Mouse (Mus musculus) right cerebral cortex, adult 18-20 months (tissue): ENCODE data around the gene Kptn.

Source experiments
- DNase-seq: peaks from one replicate; pipeline ENCODE4 v3.0.0; 2022; ENCODE audit warnings: mixed read lengths

The Kptn gene

DNA sequence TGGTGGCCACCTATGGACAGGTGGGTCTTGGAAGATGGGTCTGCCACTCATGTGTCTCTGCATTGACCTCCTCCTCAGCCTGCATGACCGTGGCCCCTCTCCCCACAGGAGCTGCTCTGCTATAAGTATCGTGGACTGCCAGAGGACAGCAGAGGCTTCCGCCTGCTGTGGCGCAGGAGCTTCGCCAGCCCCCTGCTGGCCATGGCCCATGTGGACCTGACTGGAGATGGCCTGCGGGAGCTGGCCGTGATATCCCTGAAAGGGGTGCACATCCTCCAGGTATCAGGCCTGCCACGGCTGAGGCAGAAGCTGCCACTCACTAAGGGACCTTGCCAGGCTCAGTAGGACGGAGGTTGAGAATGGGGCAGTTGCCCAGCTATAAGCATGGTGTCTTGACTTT is 6.1 kb downstream of the Kptn start:
- no peak for DNase-seq

DNA sequence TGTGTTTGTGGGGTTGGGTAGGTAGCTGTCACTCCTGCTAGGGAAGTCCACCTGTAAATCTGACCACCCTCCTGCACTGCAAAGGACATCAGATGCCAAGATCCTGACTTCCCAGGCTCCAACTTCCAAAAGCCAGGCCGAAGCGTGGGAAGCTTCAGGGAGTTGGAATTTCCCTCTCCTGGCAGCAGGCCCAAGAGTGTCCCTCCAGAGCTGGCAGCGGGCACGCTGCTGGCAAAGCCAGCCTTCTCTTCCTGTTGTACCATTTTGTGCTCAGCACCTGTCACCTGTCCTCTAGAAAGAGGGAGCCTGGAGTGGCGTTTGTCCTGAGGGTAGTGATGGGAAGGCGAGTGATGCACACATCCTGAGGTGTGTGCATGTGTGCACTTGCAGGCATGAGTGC is 8.6 kb downstream of the Kptn start:
- peak; percentile 50 for DNase-seq

DNA sequence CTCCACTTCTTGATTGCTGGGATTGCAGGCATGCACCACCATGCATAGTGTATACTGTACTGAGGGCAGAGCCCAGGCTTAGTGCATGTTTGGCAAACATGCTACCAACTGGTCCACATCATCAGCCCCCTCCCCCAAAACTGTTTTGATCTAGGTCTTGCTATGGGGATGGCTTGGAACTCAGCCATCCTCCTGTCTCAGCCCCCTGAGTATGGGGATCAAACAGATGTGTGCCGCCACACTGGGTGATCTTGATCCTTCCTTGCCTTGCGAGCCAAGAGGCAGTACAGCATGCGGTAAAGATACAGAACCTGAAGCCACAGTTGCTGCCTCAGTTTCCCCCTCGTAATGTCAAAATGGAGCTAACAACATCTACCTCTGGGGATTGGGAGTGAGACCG is 9.2 kb downstream of the Kptn start:
- DNase-seq = no peak

DNA sequence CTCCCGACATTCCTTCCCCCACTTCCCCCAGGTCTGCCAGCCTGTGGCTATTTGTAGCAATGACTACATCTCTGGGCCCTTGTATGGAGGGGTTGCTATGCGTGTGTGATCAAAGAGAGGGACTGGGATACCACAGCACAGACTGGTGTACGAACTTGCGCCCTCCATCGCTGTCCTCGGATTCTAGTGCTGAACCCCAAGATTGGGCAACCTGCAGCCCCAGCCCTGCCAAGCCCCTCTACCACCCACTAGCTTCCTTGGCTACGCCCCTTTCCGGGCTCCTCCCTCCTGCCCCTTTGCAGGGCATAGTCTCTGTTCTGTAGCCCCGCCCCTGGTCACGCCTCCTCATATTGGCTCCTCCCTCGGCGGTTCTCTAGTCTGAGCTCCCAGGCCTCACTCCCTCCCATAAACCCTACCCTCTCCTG is 9.7 kb downstream of the Kptn start, which contains the start of gene Slc8a2:
TSS of gene Slc8a2 (plus strand) at position 406 of the 425 bp plus-strand sequence.
- peak; percentile 93 for DNase-seq

DNA sequence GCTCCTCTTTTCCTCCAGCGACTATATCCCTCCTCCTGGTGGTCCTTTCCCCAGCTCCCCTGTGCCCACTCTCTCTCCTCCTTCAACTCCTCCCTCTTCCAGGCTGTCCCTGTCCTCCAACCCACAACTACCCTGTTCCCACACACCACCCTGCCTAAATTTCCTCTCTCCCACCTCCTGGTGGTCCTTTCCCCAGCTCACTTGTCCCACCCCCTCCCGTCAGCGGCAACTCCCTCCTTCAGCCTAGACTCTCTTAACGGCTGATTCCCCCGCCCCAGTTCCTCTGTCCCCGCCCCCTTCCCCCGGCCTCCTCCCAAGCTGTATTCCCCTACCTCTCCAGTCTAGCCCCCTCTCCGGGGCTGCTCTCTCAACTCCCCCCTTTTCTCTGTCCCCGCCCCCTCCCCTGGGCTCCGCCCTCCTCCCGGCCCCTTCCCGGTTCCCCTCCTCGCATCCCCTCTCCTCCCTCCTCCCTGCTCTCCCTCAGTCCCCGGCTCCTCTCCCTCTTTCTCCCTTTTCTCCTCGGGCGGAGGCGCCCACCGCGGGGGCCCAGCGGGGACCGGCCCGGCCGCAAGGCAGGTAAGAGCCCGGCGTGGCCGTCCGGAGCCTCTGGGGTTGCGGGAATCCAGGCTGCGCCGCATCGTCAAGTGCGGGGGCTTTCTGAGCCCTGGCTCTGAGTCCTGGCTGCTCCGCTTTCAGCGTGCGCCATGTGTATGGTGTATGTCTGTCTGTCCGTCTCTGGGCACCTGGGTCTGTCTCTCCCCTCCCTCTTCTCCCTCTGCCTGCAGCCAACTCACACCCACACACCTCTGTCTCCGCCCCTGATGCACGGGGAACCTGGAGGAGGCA is 10.4 kb downstream of the Kptn start:
- peak; percentile 58 for DNase-seq

DNA sequence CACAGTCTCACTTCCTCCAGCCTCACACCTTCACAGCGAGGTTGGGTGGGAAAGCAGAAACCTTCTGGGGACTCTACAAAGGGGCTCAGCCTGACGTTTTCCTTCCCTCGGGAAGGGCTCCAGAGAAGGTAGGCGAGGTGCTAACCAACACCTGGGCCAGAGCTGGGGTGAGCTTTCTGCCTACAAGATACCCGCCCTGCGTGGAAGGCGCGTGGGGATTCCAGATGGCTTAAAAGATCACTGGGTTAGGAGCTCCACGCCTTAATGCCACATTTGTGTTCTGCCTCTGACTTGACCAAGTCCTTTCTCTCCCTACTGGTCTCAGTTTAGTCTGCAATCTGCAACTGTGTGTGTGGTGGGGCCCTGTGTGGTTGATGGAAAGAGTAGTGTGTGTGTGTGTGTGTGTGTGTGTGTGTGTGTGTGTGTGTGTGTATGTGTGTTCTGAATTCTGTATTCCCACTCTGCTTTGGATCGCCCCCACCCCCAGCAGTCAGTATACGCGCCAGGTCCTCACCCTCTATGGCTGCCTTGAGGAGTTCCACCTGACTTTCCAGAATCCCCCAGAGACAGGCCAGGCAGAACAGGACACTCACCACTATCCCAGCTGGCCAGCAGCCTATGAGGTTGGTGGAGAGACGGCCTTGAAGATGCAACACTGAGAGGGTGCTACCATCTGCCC is 11.4 kb downstream of the Kptn start:
- peak; percentile 52 for DNase-seq

DNA sequence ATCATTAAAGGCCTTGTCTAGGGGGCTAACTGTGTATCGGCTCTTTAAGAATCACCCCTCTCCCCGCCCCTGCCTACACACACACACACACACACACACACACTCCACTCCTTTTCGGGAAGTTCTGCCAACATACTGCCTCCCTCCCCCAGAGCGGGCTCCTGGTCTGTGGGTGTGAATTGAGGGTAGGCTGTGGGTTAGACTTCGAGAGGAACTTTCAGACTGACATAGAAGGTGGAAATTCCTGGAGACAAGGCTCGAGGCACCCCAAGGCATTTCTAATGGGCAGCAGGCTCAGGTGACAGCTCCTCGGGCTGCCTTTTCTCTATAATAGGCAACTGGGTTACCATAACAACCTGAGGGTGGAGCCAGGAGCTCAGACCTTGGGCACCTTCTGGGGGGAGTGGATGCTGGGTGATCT is 12.5 kb downstream of the Kptn start:
- peak; percentile 54 for DNase-seq

DNA sequence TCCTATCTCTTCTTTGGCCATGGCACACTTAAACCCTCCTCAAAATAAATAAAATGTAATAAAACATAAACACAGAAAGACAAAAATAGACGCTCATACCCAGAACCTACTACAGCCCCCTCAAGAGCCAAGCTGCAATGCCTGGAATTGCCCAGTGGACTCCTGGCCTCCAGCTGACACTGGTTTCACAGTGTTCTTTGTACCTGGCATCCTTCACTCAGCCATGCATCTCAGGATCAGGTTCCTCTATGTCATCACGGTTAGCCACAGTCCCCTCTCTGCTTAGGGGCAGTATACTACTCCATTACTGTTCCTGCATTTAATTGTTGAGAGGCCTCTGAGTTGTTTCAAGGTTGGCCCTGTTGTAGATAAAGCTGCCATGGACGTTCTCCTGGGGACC is 13.2 kb downstream of the Kptn start:
- DNase-seq = no peak

DNA sequence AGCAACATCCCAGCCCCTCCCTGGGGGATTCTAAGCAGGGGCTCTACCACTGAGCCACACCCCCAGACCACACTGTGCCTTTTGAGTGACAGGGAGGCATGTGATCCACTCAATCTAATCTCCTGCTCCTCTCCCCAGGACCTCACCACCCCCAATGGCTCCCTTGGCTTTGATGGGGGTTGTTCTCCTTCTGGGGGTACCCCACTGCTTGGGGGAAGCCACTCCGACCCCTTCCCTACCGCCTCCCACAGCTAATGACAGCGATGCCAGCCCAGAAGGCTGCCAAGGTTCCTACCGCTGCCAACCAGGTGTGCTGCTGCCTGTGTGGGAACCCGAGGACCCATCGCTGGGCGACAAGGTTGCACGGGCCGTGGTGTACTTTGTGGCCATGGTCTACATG is 14.0 kb downstream of the Kptn start:
- no peak for DNase-seq

DNA sequence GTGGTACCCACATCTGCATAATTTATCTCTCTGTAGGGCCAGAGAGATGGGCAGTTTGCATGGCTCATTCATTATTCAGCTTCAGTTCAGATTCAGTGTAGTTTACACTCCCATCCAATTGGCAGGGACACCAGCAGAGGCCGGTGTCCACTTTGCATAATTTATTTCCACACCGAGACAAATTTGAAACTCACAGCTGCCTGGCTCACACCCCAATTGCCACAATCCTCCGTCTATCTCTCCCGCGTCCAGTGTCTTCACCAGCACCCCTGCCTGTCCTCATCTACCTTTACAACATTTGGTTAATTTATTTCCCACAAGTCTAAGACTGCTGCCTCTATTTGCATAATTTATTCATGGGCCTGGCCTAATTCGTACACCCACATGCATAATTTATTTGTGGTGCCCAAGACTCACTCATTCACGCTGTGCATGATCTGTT is 15.3 kb downstream of the Kptn start:
- no peak for DNase-seq

DNA sequence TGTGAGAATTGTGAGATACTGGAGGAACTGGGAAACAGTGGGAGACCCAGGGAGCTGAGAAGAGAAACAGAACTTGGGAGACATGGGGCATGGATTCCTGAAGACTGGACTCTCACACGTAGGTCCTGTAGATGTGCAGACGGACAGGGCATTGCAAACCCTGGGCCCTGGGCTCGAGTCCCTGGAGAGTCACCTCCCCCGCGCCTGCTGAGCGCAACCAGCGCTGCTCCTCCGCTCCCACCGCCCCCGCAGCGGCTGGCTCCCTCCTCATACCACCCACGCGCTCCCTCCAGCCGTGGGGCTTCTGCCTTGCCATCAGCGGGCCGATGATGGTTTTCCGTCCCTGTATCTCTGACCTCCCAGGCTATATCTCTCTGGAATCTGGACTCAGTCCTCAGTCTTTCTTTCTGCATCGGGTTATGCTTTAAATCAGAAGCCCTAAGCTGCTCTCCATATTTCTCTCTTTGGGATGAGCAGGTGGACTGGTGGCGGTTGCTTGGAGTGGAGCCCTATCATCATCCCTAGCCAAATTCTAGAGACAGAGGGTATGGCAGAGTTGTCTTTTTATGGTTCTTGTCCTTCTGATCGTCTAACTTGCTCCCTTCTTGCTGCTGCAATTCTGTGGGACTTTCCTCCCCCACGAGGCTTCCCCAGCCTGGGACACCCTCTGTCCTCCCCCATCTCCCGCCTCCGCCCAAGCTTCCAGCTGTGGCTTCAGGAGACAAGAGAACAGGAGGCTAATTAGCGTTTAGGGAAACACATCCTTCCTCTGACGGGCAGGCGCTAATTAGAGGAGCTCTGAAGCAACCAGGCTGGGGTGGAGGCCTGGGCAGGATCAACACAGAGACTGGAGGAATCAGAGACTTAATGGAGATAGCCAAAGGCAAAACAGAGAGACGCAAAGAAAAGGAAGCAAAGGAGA is 27.1 kb downstream of the Kptn start:
- peak; percentile 83 for DNase-seq

DNA sequence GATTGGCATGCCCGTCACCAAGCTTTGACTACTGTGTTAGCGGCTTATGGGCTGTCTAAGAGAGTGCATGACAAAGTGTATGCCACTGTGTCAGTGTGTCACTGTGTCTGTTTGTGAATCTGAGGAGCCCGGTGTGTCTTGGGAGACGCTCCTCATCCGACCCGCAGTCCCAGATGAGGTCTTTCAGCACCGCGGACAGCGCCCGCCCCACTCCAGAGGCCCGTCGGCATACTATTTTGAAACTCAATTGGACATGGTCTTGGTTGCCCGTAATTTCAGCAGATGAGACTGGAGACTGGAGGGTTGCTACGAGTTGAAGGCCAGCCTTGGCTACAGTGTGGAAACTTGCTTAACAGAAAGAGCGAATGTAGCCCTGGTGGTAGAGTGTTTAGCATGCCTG is 27.9 kb downstream of the Kptn start:
- DNase-seq = no peak

DNA sequence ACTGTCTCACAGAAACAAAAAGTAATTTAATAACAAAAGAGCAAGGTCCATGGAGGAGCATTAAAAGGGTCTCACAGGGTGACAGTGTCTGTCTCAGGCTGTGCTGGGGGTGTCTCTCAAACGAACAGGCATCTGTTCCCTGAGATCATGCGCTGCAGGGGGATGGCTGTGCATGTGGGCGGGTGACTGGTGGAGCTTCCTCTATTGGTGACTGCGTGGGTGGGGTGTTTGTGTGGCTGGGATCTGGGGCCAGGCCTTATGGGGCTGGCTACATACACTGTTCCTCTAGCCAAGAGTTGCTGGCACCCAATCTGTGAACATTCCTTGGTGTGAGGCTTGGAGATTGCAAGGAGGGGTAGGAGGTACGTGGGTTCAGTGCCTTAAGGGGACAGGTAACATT is 29.5 kb downstream of the Kptn start:
- peak; percentile 94 for DNase-seq

DNA sequence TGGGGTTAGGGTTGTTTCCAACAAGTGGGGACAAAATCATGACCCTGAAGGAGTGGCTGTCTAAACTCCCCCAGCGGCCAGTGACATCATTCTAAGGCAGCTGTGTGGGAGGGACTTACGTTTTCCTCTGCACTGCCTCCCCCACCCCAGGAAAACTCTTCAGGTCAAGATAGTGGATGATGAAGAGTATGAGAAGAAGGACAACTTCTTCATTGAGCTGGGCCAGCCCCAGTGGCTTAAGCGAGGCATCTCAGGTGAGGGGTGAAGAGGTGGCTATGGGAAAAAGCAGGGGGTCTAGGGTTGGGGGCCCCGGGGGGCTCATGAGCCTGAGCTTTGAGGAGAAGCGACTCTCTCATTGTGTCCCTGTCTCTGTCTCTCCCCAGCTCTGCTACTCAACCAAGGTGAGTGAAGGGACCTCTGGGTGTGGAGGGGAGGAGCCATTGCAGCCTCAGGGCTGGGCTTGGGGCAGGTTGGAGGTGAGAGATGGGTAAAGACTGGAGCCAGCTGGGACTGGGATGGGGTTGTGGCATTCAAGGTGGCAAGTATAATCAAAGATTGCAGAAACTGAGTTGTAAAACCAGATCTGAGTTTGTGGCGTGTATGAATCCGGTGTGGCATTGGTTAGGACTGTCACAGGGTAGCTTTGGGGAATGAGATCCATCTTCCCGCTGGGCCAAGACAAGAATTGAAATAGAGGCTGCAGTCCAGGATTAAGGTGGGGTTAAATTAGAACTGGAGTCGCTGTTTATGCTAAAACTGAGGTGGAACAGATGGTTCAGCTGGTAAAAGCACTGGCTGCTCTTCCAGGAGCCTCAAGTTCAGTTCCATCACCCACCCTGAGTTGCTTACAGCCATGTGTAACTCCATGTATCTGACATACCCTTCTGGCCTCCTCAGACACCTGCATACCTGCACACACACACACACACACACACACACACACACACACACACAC is 30.8 kb downstream of the Kptn start:
- no peak for DNase-seq

DNA sequence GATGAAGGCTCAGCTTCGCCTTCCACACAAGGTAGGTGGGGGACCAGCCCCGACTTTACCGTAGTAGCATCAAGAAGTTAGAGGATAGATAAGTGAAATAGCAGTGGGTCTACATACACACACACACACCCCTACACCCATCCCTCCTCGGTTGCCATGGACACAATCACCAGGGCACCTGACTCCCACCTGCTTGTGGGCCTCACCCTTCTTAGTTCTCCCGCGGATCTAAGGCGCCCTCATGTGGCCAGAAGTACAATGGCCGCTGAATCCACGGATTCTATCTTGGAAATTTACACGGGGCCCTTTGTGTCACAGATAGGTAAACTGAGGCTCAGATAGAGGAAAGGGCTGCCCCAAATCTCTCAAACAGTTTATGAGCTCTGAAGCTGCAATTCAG is 33.8 kb downstream of the Kptn start:
- DNase-seq = peak; percentile 74

DNA sequence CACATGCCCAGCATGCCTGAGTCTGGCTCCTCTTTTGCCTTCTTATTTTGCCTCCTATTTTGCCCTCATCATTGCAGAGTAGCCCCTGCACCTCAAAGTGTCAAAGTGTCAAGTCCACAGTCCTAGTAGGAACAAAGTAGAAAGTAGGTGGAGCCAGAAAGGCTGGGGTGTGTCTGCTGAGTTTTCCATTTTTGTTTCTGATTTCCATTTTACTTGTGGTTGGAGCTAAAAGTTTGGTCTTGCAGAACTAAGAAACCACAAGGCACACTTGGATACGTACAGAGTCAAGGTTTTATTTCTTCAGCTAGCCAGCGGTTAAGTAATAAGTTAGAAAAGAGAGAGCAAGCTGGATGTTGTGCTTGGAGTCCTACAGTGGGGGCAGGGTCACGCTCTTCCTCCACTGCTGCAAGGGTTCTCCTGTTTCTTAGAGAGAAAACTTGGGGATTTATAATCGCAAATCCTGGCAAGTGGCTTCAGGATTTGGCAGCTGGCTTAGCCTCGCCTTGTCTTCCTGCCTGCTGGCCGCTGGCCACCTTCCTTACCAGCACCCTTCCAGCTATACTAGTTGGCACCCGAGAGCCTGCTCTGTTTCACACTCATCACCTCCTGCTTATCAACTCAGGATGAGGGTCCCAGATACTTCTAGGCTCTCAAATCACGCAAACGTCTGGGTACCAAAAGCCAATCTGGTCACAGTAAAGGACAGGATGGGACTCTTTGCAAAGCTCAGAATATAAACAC is 35.6 kb downstream of the Kptn start:
- peak; percentile 63 for DNase-seq

DNA sequence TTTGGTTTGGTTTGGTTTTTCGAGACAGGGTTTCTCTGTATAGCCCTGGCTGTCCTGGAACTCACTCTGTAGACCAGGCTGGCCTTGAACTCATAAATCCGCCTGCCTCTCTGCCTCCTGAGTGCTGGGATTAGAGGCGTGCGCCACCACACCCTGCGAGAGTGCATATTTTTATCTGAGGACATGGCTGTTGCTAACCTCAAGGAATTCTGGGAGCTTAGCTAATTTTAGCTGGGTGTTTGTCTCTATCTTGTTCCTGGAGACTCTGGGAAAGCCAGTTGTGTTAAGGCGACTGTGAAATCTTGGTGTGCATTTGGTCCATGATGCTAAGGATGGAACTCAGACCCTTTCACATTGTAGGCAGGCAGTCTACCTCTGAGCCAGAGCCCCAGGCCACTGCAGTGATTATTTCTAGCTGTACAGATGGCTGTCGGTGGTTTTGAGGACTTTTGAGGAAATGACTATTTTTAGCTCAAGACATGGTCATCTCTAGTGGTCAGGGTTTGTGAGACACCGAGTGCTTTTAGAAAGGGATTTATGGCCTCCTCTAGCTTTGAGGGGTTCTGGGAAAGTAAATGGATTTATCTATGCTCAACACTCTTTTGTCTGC is 36.5 kb downstream of the Kptn start:
- peak; percentile 63 for DNase-seq

DNA sequence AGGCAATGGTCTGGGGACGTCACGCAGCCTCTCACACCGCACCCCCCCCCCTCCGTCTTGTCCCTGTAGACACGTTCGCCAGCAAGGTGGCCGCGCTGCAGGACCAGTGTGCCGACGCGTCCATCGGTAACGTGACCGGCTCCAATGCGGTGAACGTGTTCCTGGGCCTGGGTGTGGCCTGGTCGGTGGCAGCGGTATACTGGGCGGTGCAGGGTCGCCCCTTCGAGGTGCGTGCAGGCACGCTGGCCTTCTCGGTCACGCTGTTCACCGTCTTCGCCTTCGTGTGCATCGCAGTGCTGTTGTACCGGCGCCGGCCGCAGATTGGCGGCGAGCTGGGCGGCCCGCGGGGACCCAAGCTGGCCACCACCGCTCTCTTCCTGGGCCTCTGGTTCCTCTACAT is 39.0 kb downstream of the Kptn start:
- DNase-seq = no peak

DNA sequence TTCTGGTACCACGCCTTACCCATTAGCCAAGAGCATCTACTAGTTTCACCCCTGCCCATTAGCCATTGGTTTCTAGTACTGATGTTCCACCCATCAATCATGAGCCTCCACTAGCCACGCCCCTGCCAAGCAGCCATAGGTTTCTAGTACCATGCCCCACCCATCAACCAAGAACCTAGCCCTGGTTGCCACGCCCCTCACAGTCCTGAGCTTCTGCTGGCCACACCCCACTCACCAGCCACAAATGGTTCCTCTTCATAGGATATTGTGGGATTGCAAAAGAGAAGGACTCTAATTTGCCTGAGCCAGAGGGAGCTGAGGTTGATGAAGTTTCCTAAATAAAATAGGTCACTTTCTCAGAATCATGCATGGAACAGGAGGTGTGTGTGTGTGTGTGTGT is 41.0 kb downstream of the Kptn start:
- DNase-seq = no peak

DNA sequence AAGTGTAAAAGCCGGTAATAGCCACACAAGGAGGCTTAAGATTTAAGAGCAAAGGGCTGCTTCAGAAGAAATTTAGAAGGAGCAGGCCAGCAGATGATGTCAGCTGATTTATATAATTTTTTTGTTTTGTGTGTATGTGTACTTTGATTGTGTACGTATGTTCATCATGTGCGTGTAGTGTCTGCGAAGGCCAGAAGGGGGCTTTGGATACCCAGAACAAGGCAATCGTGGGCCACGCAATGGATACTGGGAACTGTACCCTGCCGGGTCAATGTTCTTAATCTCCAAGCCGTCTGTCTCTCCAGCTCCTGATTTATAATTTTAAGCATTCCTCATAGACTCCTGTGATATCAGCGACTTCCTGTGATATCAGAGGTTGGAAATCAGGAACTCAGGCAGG is 41.6 kb downstream of the Kptn start:
- no peak for DNase-seq

DNA sequence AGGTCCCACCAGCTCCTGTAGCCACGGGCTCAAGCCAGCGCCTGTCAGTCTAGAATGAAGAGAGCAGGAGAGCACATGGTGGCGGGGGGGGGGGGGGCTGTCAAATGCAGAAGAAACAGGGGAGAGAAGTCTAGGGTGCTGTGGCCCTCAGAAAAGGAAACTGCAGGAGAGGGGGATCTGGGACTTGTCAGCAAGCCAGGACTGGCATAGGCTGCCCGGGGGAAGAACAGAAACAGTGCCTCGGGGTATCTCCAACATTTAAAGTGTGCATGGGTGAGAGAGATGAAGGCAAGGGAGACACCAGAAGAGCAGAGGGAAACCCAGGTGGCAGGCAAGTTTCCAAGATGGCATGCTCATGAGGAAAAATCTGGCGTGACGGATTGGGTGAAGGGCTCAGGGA is 42.3 kb downstream of the Kptn start:
- no peak for DNase-seq
